Mouse (Mus musculus) R1 (cell line): ENCODE results near the gene Rrm2.

Experiments used
- DNase-seq: peaks from one replicate; pipeline ENCODE4 v3.0.0-alpha.2; 2018; ENCODE audit warnings: low read depth, low spot score

Gene Rrm2

GRCm38 (mm10) chr12:24750521-24750920 lies 42.5 kb downstream of the Rrm2 start:
- peak; percentile 70 for DNase-seq

DNA sequence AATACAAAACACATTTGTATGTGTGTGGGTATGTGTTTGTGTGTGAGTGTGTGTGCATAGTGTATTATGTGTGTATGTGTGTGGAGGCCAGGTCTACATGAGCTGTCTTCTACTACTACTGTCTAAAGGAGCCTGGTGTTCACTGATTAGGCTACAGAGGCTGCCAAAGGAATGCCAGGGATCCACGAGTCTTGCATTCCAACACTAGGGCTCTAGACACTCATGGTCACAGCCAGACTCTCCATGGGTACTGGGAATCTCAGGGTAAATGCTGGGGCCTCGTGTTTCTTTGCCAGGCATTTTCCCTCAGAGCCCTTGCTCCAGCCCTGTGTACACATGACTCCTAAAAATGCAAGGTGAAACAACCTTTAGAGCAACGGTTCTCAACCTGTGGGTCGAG lies 45.6 kb downstream of the Rrm2 start:
- DNase-seq: no peak

- no peak for DNase-seq
Measured at GRCm38 (mm10) chr12:24754693-24755092, 46.7 kb downstream of the Rrm2 start.

- peak; percentile 7 for DNase-seq
Measured at GRCm38 (mm10) chr12:24755471-24755870, 47.4 kb downstream of the Rrm2 start.

GRCm38 (mm10) chr12:24757387-24757786 lies 49.3 kb downstream of the Rrm2 start:
- DNase-seq: no peak

DNA sequence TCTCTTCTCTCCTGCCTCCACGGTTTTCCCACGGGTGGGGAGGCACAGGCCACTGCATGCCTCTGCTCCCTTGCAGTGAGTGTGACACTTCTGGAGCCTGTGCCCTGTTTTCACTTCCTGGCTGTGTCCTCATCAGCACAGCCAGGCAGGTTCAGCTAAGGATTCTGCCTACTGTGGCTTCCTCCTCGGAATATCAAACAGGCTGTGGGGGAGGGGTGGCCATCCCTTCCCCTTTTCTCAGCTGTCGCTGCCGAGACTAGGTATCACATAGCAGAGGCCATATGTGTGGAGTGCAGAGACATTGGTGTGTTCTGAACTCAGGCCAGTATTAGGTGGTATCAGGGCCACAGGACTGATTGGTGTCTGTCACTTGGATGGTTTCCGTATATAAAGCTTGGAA lies 50.3 kb downstream of the Rrm2 start:
- DNase-seq: no peak

DNA sequence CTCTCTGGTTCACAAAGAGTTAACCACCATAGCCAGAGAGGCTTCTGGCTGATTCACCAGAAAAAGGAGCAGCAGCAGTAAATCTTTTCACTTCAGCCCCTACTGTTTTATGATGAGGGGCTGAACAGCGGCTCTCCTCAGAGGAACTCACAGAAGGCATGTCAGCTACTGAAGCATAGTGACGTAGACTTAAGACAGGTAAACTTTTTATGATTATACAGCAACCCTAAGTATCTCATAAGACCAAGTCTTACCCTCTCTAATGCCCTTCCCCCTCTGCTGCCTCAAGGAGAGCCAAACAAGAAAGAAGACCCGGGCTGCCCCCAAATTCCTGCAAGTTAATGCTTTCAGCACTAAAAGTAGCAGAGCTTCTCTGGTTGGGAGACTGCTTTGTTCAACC lies 54.2 kb downstream of the Rrm2 start:
- peak; percentile 34 for DNase-seq
